Comparison of ENCODE assay signal across 9 mouse cellular contexts in the genomic region with DNA sequence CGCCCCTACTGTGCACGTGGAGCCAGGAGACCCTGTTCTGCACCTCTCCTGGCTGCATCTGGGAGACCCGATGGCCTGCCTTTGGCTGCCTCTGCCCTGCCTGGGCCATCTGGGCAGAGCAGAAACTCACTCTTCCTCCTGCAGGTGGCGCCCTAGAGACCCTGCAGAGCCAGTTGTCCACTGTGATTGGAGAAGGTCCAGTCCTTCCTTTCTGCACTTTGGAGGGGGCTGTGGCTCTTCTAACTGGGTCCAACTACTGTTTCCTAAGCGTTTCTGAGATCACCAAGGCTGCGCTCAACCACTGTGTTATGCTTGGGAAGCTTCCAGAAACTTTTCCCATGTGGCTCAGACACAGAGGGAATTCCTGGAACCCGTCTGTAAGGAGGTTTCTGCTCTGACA.
DNase-seq lines count a peak whose midpoint lies in the region; ATAC-seq lines count a peak whose summit lies in the region.
"Had no signal": no experiment of that assay in that cellular context is flagged by ENCODE, and none has a peak within 500 bp of the region (broad histone marks: within the 10 kb centered on the region; RNA-seq: fewer than 3 reads in every experiment).

No protein-coding gene starts in this region.

- H3K36me3 ChIP-seq in heart, embryonic 11.5 days (ENCODE audit: control insufficient read depth, insufficient read depth, low read length), result no peaks in the 10 kb centered on the region
- H3K36me3 ChIP-seq in lung, embryonic 15.5 days, result no peaks in the 10 kb centered on the region
- H3K36me3 ChIP-seq: hindbrain, embryonic 15.5 days had no signal

- no peak overlapping the region for H3K4me2 ChIP-seq in heart, embryonic 11.5 days
- H3K4me2 ChIP-seq in lung, embryonic 15.5 days, result no peak overlapping the region
- H3K4me2 ChIP-seq: hindbrain, embryonic 15.5 days had no signal

- peak; percentile 27; the same call in 1 of the 2 replicates for ATAC-seq in heart, embryonic 11.5 days (replicated peaks; ENCODE audit: insufficient number of reproducible peaks, low FRiP score, low TSS enrichment)
- peak; percentile 23; the same call in 1 of the 2 replicates for ATAC-seq in lung, embryonic 15.5 days (ENCODE audit: borderline replicate concordance, extremely low read depth, low FRiP score, low TSS enrichment)

- no peaks in the 10 kb centered on the region for H3K9me3 ChIP-seq in heart, embryonic 11.5 days (replicated peaks; ENCODE audit: control insufficient read depth, low read length)
- H3K9me3 ChIP-seq in lung, embryonic 15.5 days, result no peaks in the 10 kb centered on the region
- H3K9me3 ChIP-seq: hindbrain, embryonic 15.5 days had no signal

- H3K9ac ChIP-seq in heart, embryonic 11.5 days (ENCODE audit: low read depth, low read length), result no peak overlapping the region
- no peak overlapping the region for H3K9ac ChIP-seq in lung, embryonic 15.5 days
- H3K9ac ChIP-seq: hindbrain, embryonic 15.5 days had no signal

- no peak overlapping the region for H3K27ac ChIP-seq in heart, embryonic 11.5 days (ENCODE audit: low read depth, low read length)
- peak overlapping the region; percentile 74 for H3K27ac ChIP-seq in lung, embryonic 15.5 days
- H3K27ac ChIP-seq: hindbrain, embryonic 15.5 days had no signal

- 19% methylated on average over 7 of the region's 7 CpGs for WGBS in heart, embryonic 11.5 days (ENCODE audit: insufficient replicate concordance)
- whole genome bisulfite sequencing in lung, embryonic 15.5 days, result 14% methylated on average over 7 of the region's 7 CpGs

- peaks cover 21% of the 10 kb centered on the region for H3K4me1 ChIP-seq in heart, embryonic 11.5 days (ENCODE audit: control insufficient read depth, insufficient read depth, low read length)
- H3K4me1 ChIP-seq in lung, embryonic 15.5 days, result peaks cover 55% of the 10 kb centered on the region

- H3K4me3 ChIP-seq in heart, embryonic 11.5 days (ENCODE audit: low read depth, low read length), result no peak overlapping the region
- H3K4me3 ChIP-seq in lung, embryonic 15.5 days, result no peak overlapping the region
- H3K4me3 ChIP-seq: hindbrain, embryonic 15.5 days had no signal

- DNase-seq in CD8-positive naive resting alpha-beta T cell, adult 2 months (ENCODE audit: low read depth in 2 of 2, low spot score in 2 of 2), result peak; percentile 6 to 17
- DNase-seq in adrenal gland, adult 8-10 months, result peak; percentile 64
- DNase-seq in embryo, embryonic 11 days, result peak; percentile 88
- DNase-seq in kidney, postnatal 25 days, result peak; percentile 85 to 92
- peak; percentile 73 for DNase-seq in retina, postnatal 7 days (ENCODE audit: low read depth, low spot score)
- DNase-seq in urinary bladder, postnatal 10 days (ENCODE audit: low spot score), result peak; percentile 67

- no peaks in the 10 kb centered on the region for H3K27me3 ChIP-seq in heart, embryonic 11.5 days (ENCODE audit: control insufficient read depth, insufficient read depth, low read length)
- no peaks in the 10 kb centered on the region for H3K27me3 ChIP-seq in lung, embryonic 15.5 days
- H3K27me3 ChIP-seq: hindbrain, embryonic 15.5 days had no signal

Comparison
In these comparisons a context has a peak if more than half of its experiments do, and no peak if none do; other contexts are left out.
1. DNase-seq: peak in every context shown above with its lines; median percentile 88 in kidney, postnatal 25 days; 88 in embryo, embryonic 11 days; 73 in retina, postnatal 7 days; 67 in urinary bladder, postnatal 10 days; 64 in adrenal gland, adult 8-10 months; 12 in CD8-positive naive resting alpha-beta T cell, adult 2 months.